Mouse (Mus musculus): ENCODE results near the gene Colec11. TPM values are rescaled to one million over a fixed set of nuclear protein-coding genes. Genes with fewer than 3 reads are reported as not detected.

The Colec11 gene
- polyA plus RNA-seq (2015; fragmentation: Illumina TruSeq; extraction: RNeasy Lipid Tissue Mini Kit (QIAGEN cat#74804); ENCODE audit: insufficient read depth, low replicate concordance), result 0.55 TPM

GRCm38 (mm10) chr12:28623195-28623594 lies at the start of gene Colec11:
Colec11 (minus strand) TSS chr12:28623377.

GRCm38 (mm10) chr12:28649141-28650110 lies 26.2 kb upstream of the Colec11 start, which contains the start of gene Rnaseh1:
Rnaseh1 (plus strand) TSS chr12:28649602.

GRCm38 (mm10) chr12:28635535-28636476 lies 12.6 kb upstream of the Colec11 start, which contains the start of gene Rps7:
Rps7 (minus strand) TSS chr12:28635953.

DNA sequence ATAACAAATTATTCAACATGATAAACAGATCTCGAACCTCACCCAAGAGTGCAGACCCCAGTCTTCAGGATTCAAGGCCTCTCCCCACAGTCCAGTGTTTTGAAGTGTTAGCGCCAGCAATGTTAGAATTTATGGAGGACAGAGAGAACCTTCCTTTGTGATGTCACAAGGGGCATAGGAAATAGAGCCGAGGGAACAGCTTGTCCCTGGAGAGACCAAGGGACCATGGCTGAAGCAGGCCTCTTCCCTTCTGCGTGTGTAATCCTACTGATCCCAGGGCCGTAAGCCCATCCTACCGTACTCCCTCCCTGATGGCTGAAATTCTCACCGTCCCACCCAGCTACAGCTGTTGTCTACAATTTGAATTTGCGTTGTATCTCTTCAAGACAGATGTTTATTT lies 40.8 kb downstream of the Colec11 start, which contains the start of gene Allc:
Allc (minus strand) TSS at position 101 of the 400 bp plus-strand sequence.

GRCm38 (mm10) chr12:28552299-28552698 lies 70.9 kb downstream of the Colec11 start, which contains the start of gene Dcdc2c:
Dcdc2c (minus strand) TSS chr12:28552399.

Other genes starting within 250 kb of the Colec11 start
- 0.22 TPM for gene Dcdc2c, start 71.0 kb downstream of the Colec11 start, polyA plus RNA-seq (2015; fragmentation: Illumina TruSeq; extraction: RNeasy Lipid Tissue Mini Kit (QIAGEN cat#74804); ENCODE audit: insufficient read depth, low replicate concordance)
- gene Allc, start 40.9 kb downstream of the Colec11 start, polyA plus RNA-seq (2015; fragmentation: Illumina TruSeq; extraction: RNeasy Lipid Tissue Mini Kit (QIAGEN cat#74804); ENCODE audit: insufficient read depth, low replicate concordance), result not detected
- gene Rps7, start 12.6 kb upstream of the Colec11 start, polyA plus RNA-seq (2015; fragmentation: Illumina TruSeq; extraction: RNeasy Lipid Tissue Mini Kit (QIAGEN cat#74804); ENCODE audit: insufficient read depth, low replicate concordance), result 2,806 TPM
- 13.2 TPM for gene Rnaseh1, start 26.2 kb upstream of the Colec11 start, polyA plus RNA-seq (2015; fragmentation: Illumina TruSeq; extraction: RNeasy Lipid Tissue Mini Kit (QIAGEN cat#74804); ENCODE audit: insufficient read depth, low replicate concordance)
- 57.2 TPM for gene Adi1, start 51.9 kb upstream of the Colec11 start, polyA plus RNA-seq (2015; fragmentation: Illumina TruSeq; extraction: RNeasy Lipid Tissue Mini Kit (QIAGEN cat#74804); ENCODE audit: insufficient read depth, low replicate concordance)
- 29.5 TPM for gene Trappc12, start 127.1 kb upstream of the Colec11 start, polyA plus RNA-seq (2015; fragmentation: Illumina TruSeq; extraction: RNeasy Lipid Tissue Mini Kit (QIAGEN cat#74804); ENCODE audit: insufficient read depth, low replicate concordance)
- 19.2 TPM for gene Eipr1, start 128.4 kb upstream of the Colec11 start, polyA plus RNA-seq (2015; fragmentation: Illumina TruSeq; extraction: RNeasy Lipid Tissue Mini Kit (QIAGEN cat#74804); ENCODE audit: insufficient read depth, low replicate concordance)

Data from spleen, adult 10 weeks (tissue).